Mouse (Mus musculus): Measurements from ENCODE around the gene Dync1i1.

- TF ChIP-seq CTCF (IDR thresholded peaks at IDR 0.05; ENCODE audit: borderline replicate concordance, insufficient read depth, low read depth, low read length) (no peak), POLR2A (IDR thresholded peaks at IDR 0.05; ENCODE audit: borderline replicate concordance, insufficient read depth, low read length) (no peak)
These were observed 350.6 kb downstream of the Dync1i1 start for GRCm38 (mm10) chr6:6075940-6076447.

Data from cerebellum, adult 2 months (tissue).